Mouse (Mus musculus) B cell, adult 2 months (primary cell): Measurements from ENCODE around the gene Gpr176.
"Not testable (repeated sequence)": the region's sequence is repeated elsewhere in the genome, so short reads cannot be mapped to it uniquely, and the experiment has no call there.

Source experiments
- DNase-seq, 2 experiments: peaks; one replicate each; pipeline ENCODE4 v3.0.0; 2022

Gpr176 gene

GRCm38 (mm10) chr2:118298601-118299000, 74.6 kb downstream of the Gpr176 start:
- no peak for DNase-seq

GRCm38 (mm10) chr2:118297966-118298365, 75.3 kb downstream of the Gpr176 start:
- DNase-seq = no peak

GRCm38 (mm10) chr2:118295505-118295904, 77.7 kb downstream of the Gpr176 start:
- peak in 1 of 2 experiments; percentile 12 for DNase-seq

GRCm38 (mm10) chr2:118293583-118293982, 79.6 kb downstream of the Gpr176 start:
- no peak for DNase-seq

- not testable (repeated sequence) for DNase-seq
Observed at GRCm38 (mm10) chr2:118289066-118289460, 84.2 kb downstream of the Gpr176 start.

- no peak for DNase-seq
Observed at GRCm38 (mm10) chr2:118288326-118289065, 84.7 kb downstream of the Gpr176 start.

GRCm38 (mm10) chr2:118287678-118288077, 85.5 kb downstream of the Gpr176 start:
- no peak for DNase-seq

GRCm38 (mm10) chr2:118282467-118282866, 90.8 kb downstream of the Gpr176 start:
- no peak for DNase-seq

- DNase-seq = no peak
Observed at GRCm38 (mm10) chr2:118278249-118278648, 95.0 kb downstream of the Gpr176 start.

GRCm38 (mm10) chr2:118271606-118272005, 101.6 kb downstream of the Gpr176 start:
- DNase-seq = no peak

GRCm38 (mm10) chr2:118270213-118270612, 103.0 kb downstream of the Gpr176 start:
- DNase-seq = no peak

- DNase-seq = no peak
Observed at GRCm38 (mm10) chr2:118263914-118264201, 109.4 kb downstream of the Gpr176 start.

GRCm38 (mm10) chr2:118263151-118263913, 109.9 kb downstream of the Gpr176 start:
- peak; percentile 72 to 77 for DNase-seq

- DNase-seq = no peak
Observed at GRCm38 (mm10) chr2:118262673-118263072, 110.5 kb downstream of the Gpr176 start.

- DNase-seq = peak; percentile 41
Observed at GRCm38 (mm10) chr2:118259746-118260145, 113.5 kb downstream of the Gpr176 start.

GRCm38 (mm10) chr2:118257094-118257493, 116.1 kb downstream of the Gpr176 start:
- no peak for DNase-seq

- peak; percentile 88 to 89 for DNase-seq
Observed at GRCm38 (mm10) chr2:118256621-118257053, 116.6 kb downstream of the Gpr176 start, which contains the start of gene Fsip1. Fsip1 (minus strand) TSS chr2:118256966.

GRCm38 (mm10) chr2:118254516-118254915, 118.7 kb downstream of the Gpr176 start:
- DNase-seq = no peak

GRCm38 (mm10) chr2:118248966-118249365, 124.3 kb downstream of the Gpr176 start:
- DNase-seq = no peak

- DNase-seq = no peak
Observed at GRCm38 (mm10) chr2:118248016-118248415, 125.2 kb downstream of the Gpr176 start.

GRCm38 (mm10) chr2:118245914-118246313, 127.3 kb downstream of the Gpr176 start:
- DNase-seq = peak; percentile 83 to 84

- no peak for DNase-seq
Observed at GRCm38 (mm10) chr2:118236196-118236595, 137.0 kb downstream of the Gpr176 start.

GRCm38 (mm10) chr2:118235614-118236013, 137.6 kb downstream of the Gpr176 start:
- no peak for DNase-seq

GRCm38 (mm10) chr2:118230544-118230943, 142.7 kb downstream of the Gpr176 start:
- DNase-seq = no peak
